Mouse (Mus musculus) MEL (cell line): ENCODE data around the gene Nap1l5.

Experiments
- CTCF ChIP-seq, 3 experiments: IDR thresholded peaks in 2 of 3; conservative IDR thresholded peaks in 1 of 3; 2 replicates each; pipeline ENCODE4 v1.5.1; 2011 to 2012; ENCODE audit warnings: low read length in 3 of 3, low read depth in 2 of 3, mild to moderate bottlenecking in 2 of 3, improper control_type of control experiment in 1 of 3, inconsistent platforms in 1 of 3, mixed read lengths in 1 of 3, moderate library complexity in 1 of 3; ENCODE audit not compliant: control insufficient read depth in 1 of 3, insufficient read depth in 1 of 3, poor library complexity in 1 of 3, severe bottlenecking in 1 of 3
- ETS1 ChIP-seq: IDR thresholded peaks from 2 replicates; pipeline ENCODE4 v1.6.1; 2012; ENCODE audit warnings: low read depth, mild to moderate bottlenecking, inconsistent platforms, low read length, improper control_type of control experiment, moderate library complexity
- GATA1 ChIP-seq: IDR thresholded peaks from 2 replicates; pipeline ENCODE4 v1.6.1; 2011; ENCODE audit warnings: low read depth, low read length, improper control_type of control experiment
- MAX ChIP-seq: IDR thresholded peaks from 2 replicates; pipeline ENCODE4 v1.6.1; 2011; ENCODE audit warnings: low read length, improper control_type of control experiment
- MAZ ChIP-seq: IDR thresholded peaks from 2 replicates; pipeline ENCODE4 v1.6.1; 2012; ENCODE audit warnings: low read depth, mild to moderate bottlenecking, inconsistent platforms, low read length, improper control_type of control experiment
- SIN3A ChIP-seq: IDR thresholded peaks from 2 replicates; pipeline ENCODE4 v1.6.1; 2012; ENCODE audit warnings: low read length, improper control_type of control experiment, inconsistent platforms
- TAL1 ChIP-seq: IDR thresholded peaks from 2 replicates; pipeline ENCODE4 v1.6.1; 2012; ENCODE audit warnings: mild to moderate bottlenecking, inconsistent platforms, low read length, moderate library complexity, mixed read lengths
- USF1 ChIP-seq: IDR thresholded peaks from 2 replicates; pipeline ENCODE4 v1.6.1; 2014; ENCODE audit warnings: low read depth, mild to moderate bottlenecking, inconsistent platforms, low read length, improper control_type of control experiment, moderate library complexity
- ZKSCAN1 ChIP-seq: IDR thresholded peaks from 2 replicates; pipeline ENCODE4 v1.6.1; 2012; ENCODE audit warnings: low read depth, mild to moderate bottlenecking, inconsistent platforms, low read length, improper control_type of control experiment, moderate library complexity
- ZNF384 ChIP-seq: IDR thresholded peaks from 2 replicates; pipeline ENCODE4 v1.6.1; 2012; ENCODE audit warnings: low read depth, mild to moderate bottlenecking, inconsistent platforms, low read length, improper control_type of control experiment

- TF ChIP-seq GATA1, result no peak
- TF ChIP-seq ZNF384, result no peak
- TF ChIP-seq ETS1, result no peak
- TF ChIP-seq ZKSCAN1, result no peak
- TF ChIP-seq USF1, result no peak
- TF ChIP-seq MAZ, result no peak
- TF ChIP-seq CTCF (IDR thresholded peaks at IDR 0.05 in 2 of 3, conservative IDR thresholded peaks at IDR 0.05 in 1 of 3; ENCODE audit: control insufficient read depth in 1 of 3, insufficient read depth in 1 of 3, low read depth in 2 of 3, low read length in 3 of 3, poor library complexity in 1 of 3, severe bottlenecking in 1 of 3), result no peak
- TF ChIP-seq TAL1, result no peak
- no peak for TF ChIP-seq SIN3A
- no peak for TF ChIP-seq MAX
Observed at GRCm38 (mm10) chr6:58904551-58904950, 2.3 kb downstream of the Nap1l5 start.
